Mouse (Mus musculus): ENCODE data around the gene Krt17. TPM values are rescaled to one million over a fixed set of nuclear protein-coding genes. Genes with fewer than 3 reads are reported as not detected.
A peak's percentile ranks its signal among the peaks of the same experiment; 100 is the strongest.
"Not testable (repeated sequence)": the region's sequence is repeated elsewhere in the genome, so short reads cannot be mapped to it uniquely, and the experiment has no call there.

Gene Krt17
- total RNA-seq (2015; ENCODE audit: low replicate concordance): not detected in 2 replicates
- not detected in 2 replicates for total RNA-seq (2017; ENCODE audit: low replicate concordance)

DNA sequence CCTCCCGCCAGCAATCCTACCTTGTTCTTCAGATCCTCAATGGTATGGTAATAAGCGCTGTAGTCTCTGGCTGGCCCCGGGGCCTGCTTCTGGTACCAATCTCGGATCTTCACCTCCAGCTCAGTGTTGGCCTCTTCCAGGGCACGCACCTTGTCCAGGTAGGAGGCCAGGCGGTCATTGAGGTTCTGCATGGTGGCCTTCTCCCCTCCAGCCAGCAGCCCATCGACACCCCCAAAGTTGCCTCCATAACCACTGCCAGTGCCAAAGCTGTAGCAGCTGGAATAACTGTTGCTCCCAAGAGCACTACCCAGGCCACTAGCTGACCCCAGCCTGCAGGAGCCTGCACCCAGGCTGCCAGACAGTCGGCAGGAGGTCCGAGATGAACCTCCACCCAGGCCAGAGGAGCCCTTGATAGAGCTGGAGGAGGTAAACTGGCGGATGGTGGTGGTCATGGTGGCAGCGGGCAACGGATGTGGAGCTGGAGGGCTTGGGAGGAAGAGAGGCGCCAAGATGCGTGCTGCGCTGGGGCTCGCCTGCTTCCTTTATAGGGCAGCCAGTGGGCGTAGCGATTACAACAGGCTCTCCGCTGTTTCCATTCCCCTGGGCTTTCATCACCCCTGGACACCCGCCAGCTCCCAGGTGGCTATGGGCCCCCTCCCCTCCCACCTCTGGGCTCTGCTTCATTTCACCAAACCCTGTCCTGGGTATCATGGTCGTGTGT lies at the start of gene Krt17:
TSS of gene Krt17 (minus strand) at position 516 of the 721 bp plus-strand sequence.
- ATAC-seq (replicated peaks; ENCODE audit: low FRiP score, poor library complexity, severe bottlenecking): no peak

DNA sequence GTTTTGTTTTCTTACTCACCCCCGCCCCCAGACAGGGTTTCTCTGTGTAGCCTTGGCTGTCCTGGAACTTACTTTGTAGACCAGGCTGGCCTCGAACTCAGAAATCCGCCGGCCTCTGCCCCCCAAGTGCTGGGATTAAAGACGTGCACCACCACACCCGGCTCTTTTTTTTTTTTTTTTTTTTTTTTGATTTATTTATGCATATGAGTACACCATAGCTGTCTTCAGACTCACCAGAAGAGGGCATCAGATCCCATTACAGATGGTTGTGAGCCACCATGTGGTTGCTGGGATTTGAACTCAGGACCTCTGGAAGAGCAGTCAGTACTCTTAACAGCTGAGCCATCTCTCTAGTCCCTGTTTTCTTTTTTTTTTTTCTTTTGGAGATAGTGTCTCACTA lies 47.8 kb upstream of the Krt17 start:
- not testable (repeated sequence) for ATAC-seq (replicated peaks; ENCODE audit: low FRiP score, poor library complexity, severe bottlenecking)

DNA sequence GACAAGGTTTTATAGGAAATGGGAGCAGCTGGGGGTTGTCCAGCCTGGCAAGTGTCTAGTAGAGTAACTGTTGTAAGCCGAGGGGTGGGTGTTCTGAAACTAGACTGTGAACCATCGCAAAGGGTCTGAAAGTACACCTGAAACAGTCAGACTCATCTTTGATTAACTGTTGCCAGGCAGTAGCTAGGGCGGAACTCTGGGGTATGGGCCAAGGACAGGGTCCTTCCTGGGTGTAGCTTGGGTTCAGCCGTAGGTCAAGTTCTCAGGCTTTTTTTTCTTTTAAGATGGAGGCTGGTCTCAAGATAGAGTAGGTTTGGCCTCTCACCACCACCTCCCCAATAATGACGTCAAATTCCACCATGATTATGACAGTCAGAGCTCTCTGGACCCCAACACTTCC lies 47.1 kb upstream of the Krt17 start:
- no peak for ATAC-seq (replicated peaks; ENCODE audit: low FRiP score, poor library complexity, severe bottlenecking)

DNA sequence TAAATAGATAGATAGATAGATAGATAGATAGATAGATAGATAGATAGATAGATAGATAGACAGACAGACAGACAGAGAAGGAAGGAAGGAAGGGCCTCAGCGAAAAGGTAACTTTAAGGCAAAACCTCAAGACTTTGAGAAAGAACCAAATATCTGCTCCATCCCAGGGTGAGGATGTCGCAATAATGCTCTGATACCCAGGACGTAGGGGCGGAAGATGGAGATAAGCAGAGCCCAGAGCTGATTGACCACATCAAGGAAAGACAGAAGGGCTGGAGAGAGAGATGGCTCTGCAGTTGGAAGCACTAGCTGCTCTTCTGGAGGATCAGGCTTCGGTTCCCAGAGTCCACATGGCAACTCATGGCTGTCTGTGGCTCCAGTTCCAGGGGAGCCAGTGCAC lies 40.5 kb upstream of the Krt17 start:
- no peak for ATAC-seq (replicated peaks; ENCODE audit: low FRiP score, poor library complexity, severe bottlenecking)

DNA sequence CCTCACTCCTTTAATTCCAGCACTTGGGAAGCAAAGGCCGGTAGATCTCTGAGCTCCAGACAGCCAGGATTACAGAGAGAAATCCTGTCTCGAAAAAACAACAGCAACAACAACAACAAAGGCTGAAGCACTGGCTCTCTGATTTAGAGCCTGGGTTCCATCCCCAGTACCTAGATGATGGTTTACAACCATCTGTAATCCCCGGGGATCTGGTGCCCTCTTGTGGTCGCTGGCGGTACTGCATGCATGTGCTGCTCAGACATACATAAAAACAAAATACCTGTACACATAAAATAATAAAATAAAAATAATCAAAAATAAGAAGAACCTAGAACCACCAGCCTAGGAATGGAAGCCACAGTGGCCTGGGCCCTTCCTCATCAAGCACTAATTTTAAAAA lies 39.5 kb upstream of the Krt17 start:
- peak; percentile 57; the same call in 1 of the 2 replicates for ATAC-seq (replicated peaks; ENCODE audit: low FRiP score, poor library complexity, severe bottlenecking)

DNA sequence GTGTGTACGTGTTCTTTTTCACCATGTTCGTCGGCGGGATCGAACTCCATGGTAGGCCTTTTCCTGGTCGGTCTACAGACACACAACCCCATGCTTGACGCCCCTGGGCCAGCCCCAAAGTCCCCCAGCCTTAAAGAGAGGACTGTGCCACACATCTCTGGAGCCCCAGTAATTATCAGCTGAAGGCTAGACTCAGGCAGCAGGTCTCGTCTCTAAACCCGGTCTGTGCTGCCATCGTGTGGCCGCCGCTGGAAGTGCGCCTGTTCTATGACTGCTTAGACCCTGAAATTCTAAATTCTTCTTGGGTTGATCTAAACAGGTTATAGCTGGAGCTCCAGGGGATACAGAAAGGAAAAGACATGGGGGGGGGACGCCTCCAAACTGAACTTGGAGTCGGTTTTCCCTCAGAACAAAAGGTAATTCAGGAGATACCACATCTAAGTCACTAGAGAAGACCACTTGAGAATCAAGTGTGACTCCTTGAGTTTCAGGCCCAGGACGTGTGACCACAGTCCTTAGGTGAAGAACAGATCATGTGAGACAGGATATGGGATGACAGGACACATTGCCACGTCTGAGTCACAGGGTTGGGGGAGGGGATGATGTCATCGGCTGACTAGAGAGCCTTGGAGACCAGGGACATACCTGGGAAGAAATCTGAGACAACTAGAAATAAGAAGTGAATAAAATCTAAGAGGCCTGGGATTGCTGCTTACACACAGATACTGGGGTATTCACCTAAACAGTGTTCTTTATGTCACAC lies 37.6 kb upstream of the Krt17 start:
- ATAC-seq (replicated peaks; ENCODE audit: low FRiP score, poor library complexity, severe bottlenecking): peak; percentile 73

DNA sequence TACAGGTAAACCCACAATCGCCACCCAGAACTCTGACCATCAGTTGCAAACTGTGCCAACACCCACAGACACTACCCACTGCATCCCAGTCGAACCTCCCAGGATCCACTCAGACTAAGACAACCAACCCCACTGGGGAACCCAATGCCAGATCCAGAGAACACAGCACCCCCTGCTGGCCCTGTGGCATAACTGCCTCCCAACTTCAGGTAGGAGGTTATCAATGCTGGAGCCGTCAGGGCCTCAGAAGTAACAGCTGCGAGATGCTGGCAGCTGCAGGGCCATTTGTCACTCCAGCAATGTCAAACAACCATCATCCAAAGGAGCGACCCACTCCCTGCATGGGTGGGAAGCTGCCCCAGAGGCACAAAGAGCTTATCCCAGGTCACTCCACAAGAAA lies 37.0 kb upstream of the Krt17 start:
- ATAC-seq (replicated peaks; ENCODE audit: low FRiP score, poor library complexity, severe bottlenecking): peak; percentile 47

DNA sequence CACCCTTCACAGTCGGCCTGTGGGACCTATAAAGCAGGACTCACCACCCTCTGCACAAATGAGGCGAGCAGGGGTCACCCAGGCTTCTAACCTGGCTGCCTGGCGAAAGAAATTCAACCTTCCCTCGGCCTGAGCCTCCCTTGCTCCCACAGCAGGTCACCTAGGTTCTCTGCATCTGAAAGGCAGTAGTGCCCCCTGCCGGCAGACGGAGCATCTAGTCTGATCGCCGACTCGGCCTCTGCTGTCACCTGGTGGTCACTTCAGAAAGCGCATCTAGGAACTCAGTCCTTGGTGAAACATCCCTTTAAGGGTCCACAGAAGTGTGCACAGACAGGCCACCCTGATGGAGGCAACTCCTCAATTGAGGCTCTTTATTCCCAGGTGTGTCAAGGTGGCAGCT lies 34.5 kb upstream of the Krt17 start:
- ATAC-seq (replicated peaks; ENCODE audit: low FRiP score, poor library complexity, severe bottlenecking): peak; percentile 73

DNA sequence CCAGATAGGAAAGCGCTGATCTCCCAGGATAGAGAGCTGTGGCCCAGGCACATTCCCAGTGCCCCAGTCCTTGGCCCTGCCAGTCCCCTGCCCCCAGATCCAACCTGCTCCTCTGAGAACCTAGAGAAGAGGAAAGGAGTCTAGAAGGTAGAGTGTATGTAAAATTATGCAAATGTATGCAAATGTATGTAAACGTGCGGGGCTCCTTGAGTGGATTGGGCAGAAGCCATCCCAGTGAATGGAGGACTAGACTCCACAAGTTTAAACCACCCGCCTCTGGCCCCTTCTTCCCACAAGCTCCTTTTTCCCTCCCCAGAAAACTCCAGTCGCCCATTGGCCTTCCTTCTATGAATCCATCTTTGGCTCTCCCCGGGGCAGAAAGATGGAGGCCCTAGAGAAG lies 32.1 kb upstream of the Krt17 start:
- ATAC-seq (replicated peaks; ENCODE audit: low FRiP score, poor library complexity, severe bottlenecking): no peak

DNA sequence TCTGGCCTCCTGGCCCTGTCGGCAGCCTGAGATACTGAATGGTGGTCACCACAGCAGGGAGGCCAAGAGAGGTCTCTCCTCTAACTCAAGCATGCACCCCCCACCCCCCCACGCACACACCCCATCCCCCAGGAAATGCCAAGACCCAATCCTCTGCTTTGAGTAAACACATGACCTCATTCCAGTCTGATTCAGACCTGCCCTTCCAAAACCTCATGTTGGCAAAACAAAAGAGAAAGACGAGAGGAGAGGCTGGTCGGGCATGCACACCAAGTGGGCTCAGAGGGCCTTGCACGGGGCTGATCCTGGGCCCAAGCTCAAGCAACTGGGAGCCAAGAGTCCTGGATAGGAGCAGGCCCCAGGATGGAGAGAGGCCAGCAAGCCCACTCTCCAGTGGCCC lies 29.4 kb upstream of the Krt17 start:
- no peak for ATAC-seq (replicated peaks; ENCODE audit: low FRiP score, poor library complexity, severe bottlenecking)

DNA sequence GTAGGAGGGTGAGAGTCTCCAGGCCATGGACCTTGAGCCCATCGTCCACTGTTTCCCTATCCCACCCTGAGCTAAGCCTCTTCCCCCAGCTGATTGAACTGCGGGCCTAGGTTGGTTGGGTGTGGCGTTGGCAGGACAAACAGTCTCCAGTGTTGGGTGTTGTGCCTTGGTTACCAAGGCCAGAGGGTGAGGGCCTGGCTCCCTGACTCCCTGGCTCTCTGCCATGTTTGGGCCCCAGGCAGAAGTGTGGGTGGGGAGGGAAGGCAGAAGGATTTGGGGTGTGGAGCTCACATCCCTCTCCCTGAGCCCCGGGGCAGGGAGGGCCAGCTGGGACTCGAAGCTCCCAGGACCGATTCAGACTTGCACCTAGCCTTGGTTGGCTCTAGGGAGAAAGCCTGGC lies 28.1 kb upstream of the Krt17 start:
- ATAC-seq (replicated peaks; ENCODE audit: low FRiP score, poor library complexity, severe bottlenecking): no peak

DNA sequence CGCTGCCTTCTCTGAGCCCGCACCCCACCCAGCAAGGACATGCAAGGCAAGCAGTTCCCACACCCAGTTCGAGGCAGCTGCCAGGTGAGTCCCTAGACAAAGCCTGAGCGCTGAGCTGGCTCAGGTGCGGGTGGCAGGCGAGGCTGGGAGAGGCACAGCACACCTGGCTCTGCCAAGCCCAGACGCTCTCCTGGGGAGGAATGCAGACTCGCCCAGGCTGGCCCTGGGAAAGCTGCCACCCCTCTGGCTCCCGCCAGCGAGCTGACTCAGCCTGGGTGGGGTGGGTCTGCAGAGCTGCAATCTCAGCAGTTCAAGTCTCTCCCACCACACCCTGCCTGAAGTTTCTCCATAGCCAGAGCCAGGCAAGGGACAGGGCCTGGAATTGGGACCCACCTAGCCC lies 26.2 kb upstream of the Krt17 start:
- no peak for ATAC-seq (replicated peaks; ENCODE audit: low FRiP score, poor library complexity, severe bottlenecking)

DNA sequence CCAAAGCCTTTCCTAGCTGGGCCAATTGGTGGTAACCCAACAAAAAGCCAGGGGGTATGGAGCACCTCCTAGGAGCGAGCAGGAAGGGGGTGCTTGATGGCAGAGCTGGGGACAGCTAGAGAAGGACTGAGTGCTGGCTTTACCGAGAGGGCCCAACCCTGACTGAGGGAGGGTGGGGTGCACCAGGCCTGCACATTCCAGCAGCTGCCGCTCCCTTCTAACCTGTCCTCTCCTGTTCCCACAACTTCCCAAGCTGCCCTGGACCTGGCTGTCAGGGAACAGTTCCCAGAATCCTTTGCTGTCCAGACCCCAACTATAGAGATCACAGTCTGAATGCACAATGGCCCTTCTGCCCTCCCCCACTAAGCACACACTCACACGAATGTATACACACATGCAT lies 24.2 kb upstream of the Krt17 start:
- no peak for ATAC-seq (replicated peaks; ENCODE audit: low FRiP score, poor library complexity, severe bottlenecking)

DNA sequence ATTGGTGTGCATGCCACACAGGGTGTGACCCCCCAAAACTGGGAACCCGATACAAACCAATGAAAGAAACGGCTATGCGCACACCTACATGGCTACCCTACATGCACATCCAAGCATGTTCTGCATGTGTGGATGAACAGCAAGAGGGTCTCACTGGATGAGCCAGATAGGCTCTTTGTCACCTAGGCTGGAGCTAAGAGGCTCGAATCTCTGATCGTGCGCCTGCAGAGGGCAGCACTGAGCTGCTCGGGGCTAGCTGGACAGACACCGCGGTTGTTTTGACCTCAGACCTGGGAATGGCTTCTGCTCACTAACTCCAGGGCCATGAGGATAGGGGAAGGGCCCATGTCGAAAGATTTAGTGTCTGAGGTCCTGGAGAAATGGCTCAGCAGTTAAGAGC lies 21.7 kb upstream of the Krt17 start:
- ATAC-seq (replicated peaks; ENCODE audit: low FRiP score, poor library complexity, severe bottlenecking): peak; percentile 71

DNA sequence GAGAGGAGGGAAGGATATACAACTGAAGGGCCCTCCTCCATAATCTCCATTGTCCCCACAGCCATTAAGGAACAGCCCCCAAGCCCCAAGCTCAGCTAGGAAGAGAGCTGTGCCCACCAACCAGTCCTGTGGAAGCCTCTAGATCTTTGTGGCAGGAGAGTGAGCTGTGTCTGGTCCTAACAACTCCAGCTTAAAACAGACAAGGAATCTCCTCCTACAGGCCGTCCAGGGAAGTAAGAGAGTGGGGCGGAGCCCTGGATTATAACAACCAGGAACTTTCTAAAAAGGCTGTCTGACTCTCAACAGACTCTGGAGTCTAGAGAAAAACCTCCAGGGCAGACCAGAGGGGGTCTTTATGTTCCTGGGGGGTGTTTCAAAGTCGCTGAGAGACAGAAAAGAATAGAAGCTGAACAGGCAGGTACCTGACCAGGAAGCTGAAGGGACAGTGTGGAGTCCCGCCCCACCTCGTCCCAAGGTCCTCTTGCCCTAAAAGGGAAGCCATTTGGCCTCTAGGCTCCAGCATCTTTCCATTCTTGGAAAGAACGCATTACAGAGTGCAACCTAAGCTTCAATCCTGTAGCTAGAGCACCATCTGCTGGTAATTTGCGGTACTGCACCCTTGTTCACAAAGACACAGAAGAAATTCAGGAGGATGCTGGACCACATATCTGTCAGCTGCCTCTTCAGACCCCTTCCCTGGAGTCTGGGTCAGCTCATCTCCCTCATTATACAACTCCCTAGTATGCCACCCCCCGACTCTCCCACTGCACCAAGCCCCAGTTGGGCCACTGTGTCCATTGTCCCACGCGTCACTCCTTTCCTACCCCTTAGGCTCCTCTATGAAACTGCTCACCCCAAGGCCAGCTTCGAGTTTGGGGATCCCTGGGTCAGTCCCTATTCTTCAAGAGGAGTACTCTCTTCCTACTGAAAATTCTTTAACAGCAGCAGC lies 21.0 kb upstream of the Krt17 start:
- peak; percentile 60; the same call in 1 of the 2 replicates for ATAC-seq (replicated peaks; ENCODE audit: low FRiP score, poor library complexity, severe bottlenecking)

DNA sequence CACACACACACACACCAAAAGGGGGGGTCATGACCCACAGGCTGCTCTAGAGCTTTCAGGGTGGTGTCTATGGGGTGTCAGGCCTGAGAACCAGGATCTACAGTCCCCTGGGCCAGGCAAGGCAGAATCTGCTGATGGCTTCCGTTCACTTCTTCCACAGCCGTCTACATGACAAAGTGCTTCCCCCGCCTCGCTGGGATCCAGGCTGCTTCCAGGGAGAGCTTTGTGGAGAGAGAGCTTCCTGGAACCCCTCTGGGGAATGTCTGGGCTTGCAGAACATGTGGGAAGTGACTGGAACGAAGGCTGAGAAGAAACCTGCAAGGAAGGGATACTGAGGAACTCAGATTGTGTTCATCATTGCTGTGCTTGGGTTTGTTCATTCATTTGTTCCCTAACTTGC lies 17.9 kb upstream of the Krt17 start:
- no peak for ATAC-seq (replicated peaks; ENCODE audit: low FRiP score, poor library complexity, severe bottlenecking)

DNA sequence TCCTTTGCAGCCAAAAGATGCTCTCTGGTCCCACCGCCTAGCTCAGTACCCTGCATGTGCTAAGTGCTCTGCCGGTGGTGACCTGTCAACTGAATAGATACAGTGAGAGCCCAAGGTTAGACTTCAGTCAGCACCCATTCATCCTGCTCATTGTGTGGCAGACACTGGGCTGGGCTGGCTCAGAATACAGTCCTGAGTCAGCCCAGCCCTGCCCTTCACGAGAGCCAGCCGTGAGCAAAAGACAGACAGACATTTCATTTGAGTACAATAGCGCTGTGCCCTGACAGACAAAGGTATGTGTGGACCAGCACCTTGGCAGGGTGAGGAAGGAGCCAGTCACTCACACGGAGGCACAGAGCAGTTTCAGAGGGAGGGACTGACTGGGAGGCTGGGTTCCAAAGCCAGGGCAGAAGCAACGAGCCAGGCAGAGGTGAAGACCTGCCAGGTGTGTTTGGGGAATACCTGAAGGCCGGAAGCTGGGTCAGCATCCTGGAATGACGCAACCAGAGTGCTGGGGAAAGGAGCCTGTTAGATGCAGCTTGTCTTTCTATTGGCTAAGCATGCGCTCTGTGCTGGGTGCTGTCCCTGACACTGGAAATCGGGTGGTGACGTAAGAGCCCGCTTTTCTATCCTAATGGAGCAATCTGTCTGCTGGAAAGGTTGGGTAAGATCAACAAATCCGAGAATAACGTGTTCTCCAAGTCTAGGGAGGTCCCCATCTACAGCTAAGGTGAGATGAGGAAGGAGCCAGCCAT lies 17.1 kb upstream of the Krt17 start:
- ATAC-seq (replicated peaks; ENCODE audit: low FRiP score, poor library complexity, severe bottlenecking): no peak

DNA sequence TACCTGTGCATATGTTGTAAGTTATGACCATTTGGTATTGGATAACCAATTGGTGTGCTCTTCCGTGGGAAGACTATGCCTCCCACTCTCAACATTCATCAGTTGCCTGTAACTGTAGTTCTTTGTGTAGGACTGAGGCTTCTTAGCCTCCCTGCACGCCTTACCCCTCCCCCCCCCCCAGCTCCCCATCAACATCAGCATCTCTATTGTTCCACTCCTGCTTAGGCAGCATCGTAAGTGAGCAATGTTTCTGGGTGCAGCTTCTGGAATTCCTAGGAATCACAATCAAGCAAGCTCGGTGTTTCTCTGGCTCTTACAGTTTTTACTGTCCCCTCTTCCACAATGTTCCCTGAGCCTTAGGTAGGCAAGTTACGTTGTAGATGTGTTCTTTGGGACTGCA lies 14.6 kb upstream of the Krt17 start:
- ATAC-seq (replicated peaks; ENCODE audit: low FRiP score, poor library complexity, severe bottlenecking): no peak

DNA sequence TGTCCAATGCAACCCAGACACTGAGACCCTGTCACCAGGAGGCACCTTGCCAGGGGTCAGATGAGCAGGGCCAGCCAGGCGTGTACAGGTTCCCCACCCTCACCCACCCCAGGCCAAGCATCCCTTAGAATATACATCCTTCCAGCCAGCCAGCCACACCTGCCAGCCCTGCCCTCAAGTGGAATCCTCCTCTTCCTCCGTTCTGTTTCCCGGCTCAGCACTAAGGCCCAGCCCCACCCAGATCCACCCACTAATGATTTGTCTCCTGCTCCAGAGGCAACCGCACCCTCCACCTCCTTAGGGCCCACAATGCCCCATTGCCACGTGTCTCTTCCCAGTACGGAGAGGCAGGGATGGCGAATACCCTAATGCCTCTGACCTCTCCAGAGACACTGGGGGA lies 13.9 kb upstream of the Krt17 start:
- no peak for ATAC-seq (replicated peaks; ENCODE audit: low FRiP score, poor library complexity, severe bottlenecking)

DNA sequence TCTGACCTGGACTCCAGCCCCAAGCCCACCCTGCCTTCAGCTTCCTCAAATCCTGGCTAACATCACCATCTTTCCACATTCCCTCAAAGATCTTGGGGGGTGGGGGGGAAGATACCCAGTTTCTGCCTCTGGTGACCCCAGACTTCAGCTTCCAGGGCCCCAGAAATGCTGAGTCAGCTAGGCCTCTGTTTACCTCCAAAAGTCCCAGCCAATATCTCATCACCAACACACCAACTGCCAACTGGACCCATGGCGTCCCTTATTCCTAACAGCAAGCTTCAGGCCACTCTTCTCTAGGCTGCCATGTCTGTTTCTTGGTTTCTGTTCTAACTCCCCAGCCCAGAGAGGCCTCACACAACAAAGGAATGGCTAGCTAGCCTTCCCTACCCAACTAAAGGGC lies 11.0 kb upstream of the Krt17 start:
- no peak for ATAC-seq (replicated peaks; ENCODE audit: low FRiP score, poor library complexity, severe bottlenecking)

Data from erythroblast, adult 5-6 weeks (primary cell).